Mouse (Mus musculus): ENCODE data around the gene Tfb1m. TPM values are rescaled to one million over a fixed set of nuclear protein-coding genes. Genes with fewer than 3 reads are reported as not detected.

Gene Tfb1m
- polyA plus RNA-seq, 1 experiment from 2014 or later, result 13.2 TPM

DNA sequence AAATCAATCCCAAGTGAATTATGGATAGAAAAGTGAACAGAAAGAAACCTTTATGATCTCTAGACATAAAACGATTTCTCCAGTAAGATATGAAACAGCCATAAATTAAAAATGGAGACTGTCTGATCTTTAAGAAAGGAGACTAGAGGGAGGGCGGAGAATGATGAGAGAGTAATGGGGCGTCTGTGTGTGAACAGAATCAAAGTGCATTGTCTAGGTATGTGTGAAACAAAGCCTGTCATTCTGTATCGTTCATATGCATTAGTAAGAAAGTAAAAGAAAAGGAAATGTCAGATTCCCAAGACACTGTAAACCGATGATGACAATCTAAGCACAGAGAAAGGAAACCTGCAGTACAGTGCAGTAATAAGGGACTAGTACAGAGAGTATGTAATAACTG is 16.5 kb downstream of the Tfb1m start:
- 91% methylated on average over 5 of the region's 5 CpGs for WGBS
- ATAC-seq, result no peak

GRCm38 (mm10) chr17:3540304-3540703 is 17.3 kb downstream of the Tfb1m start:
- no peak overlapping the region for H3K27ac ChIP-seq

More for the DNA sequence above, 16.5 kb downstream of the Tfb1m start:
- Histone ChIP-seq H3K4me1 (replicated peaks) (no peaks in the 10 kb centered on the region), H3K4me2 (replicated peaks) (no peak overlapping the region), H3K36me3 (peaks cover 9% of the 10 kb centered on the region), H3K9ac (replicated peaks) (no peak overlapping the region), H3K27ac (no peak overlapping the region), H3K9me3 (no peaks in the 10 kb centered on the region), H3K4me3 (replicated peaks) (no peak overlapping the region), H3K27me3 (no peaks in the 10 kb centered on the region)

DNA sequence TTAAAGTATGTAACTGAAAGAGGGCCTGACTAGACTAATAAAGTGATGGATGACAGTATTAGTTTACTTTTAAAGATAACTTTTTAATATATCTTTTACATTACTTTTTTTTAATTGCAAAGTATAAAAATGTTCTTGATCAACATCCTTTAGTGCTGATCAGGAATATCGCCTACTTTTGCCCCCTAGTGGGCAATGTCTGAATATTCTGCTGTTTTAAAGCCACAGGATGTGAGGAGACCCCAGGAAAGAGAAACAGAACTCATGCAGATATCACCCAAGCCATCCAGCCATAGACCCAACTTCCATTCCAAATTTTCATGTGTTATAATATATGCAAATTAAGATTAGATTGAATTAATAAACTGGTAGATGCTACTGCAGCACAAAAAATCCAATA is 24.2 kb downstream of the Tfb1m start:
- ATAC-seq, result no peak
- 30% methylated on average over 1 of the region's 1 CpGs for WGBS
- H3K27me3 ChIP-seq, result no peaks in the 10 kb centered on the region
- no peak overlapping the region for H3K4me2 ChIP-seq (replicated peaks)
- H3K9me3 ChIP-seq, result no peaks in the 10 kb centered on the region
- no peak overlapping the region for H3K27ac ChIP-seq
- H3K4me1 ChIP-seq (replicated peaks), result no peaks in the 10 kb centered on the region
- peaks cover 3% of the 10 kb centered on the region; the same call in 1 of the 2 replicates for H3K36me3 ChIP-seq
- H3K9ac ChIP-seq (replicated peaks), result no peak overlapping the region
- no peak overlapping the region for H3K4me3 ChIP-seq (replicated peaks)

More at GRCm38 (mm10) chr17:3540304-3540703, 17.3 kb downstream of the Tfb1m start:
- H3K27me3 ChIP-seq, result no peaks in the 10 kb centered on the region
- no peaks in the 10 kb centered on the region for H3K9me3 ChIP-seq
- 95% methylated on average over 2 of the region's 2 CpGs for WGBS
- H3K36me3 ChIP-seq, result peaks cover 9% of the 10 kb centered on the region
- H3K9ac ChIP-seq (replicated peaks), result no peak overlapping the region
- no peak overlapping the region for H3K4me2 ChIP-seq (replicated peaks)
- ATAC-seq, result no peak
- no peak overlapping the region for H3K4me3 ChIP-seq (replicated peaks)
- no peaks in the 10 kb centered on the region for H3K4me1 ChIP-seq (replicated peaks)

DNA sequence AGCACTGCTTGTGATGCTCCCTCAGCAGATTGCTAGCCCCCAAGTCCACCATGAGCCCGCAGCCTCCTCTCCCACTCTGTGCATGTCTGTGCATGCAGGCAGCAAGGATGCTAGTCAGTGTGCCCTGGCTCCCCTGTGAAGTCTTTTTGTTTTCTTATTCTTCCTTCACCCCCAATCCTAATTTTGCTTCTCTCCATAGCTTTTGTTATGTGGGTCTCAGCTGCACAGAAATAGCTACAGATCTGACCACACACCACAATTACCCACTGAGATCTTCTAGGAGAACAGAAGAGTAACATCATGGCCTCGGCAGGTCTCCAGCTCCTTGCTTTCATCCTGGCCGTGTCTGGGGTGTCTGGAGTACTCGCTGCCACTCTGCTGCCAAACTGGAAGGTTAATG is 25.3 kb downstream of the Tfb1m start, which contains the start of gene Cldn20:
Gene Cldn20 (plus strand): TSS at position 301 of the 400 bp plus-strand sequence.
- no peak for ATAC-seq
- Histone ChIP-seq H3K9me3 (no peaks in the 10 kb centered on the region), H3K4me3 (replicated peaks) (no peak within 1 kb of the TSS), H3K4me1 (replicated peaks) (no peaks in the 10 kb centered on the region), H3K4me2 (replicated peaks) (no peak within 1 kb of the TSS), H3K36me3 (peaks cover 3% of the 10 kb centered on the region; the same call in 1 of the 2 replicates), H3K9ac (replicated peaks) (no peak within 1 kb of the TSS), H3K27ac (no peak within 1 kb of the TSS), H3K27me3 (no peaks in the 10 kb centered on the region)
- 82% methylated on average over 4 of the region's 4 CpGs for WGBS

- ATAC-seq, result no peak
- H3K27me3 ChIP-seq, result no peaks in the 10 kb centered on the region
- H3K36me3 ChIP-seq, result peaks cover 3% of the 10 kb centered on the region; the same call in 1 of the 2 replicates
- no peaks in the 10 kb centered on the region for H3K4me1 ChIP-seq (replicated peaks)
- no peaks in the 10 kb centered on the region for H3K9me3 ChIP-seq
- H3K9ac ChIP-seq (replicated peaks), result no peak overlapping the region
- no peak overlapping the region for H3K4me3 ChIP-seq (replicated peaks)
- WGBS, result 83% methylated on average over 1 of the region's 1 CpGs
- no peak overlapping the region for H3K4me2 ChIP-seq (replicated peaks)
- H3K27ac ChIP-seq, result no peak overlapping the region
These were observed 25.9 kb downstream of the Tfb1m start for GRCm38 (mm10) chr17:3531641-3532040.

DNA sequence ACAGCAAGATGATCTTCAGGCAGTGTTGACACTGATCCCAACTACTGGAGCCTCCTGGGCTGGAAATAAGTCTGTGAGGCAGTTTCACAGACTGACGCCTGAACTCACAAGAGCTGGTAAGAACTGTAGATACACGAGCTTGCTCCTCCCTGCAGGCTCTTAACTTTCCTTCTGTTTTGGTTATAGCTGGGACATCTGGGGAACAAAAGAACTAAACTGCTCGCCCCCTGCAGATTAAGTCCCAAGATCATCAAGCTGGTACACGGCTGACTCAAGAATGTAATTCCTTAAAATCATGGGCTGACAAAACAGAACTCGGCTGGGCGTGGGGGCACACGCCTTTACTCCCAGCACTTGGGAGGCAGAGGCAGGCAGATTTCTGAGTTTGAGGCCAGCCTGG is 27.0 kb downstream of the Tfb1m start:
- Histone ChIP-seq H3K4me3 (replicated peaks) (no peak overlapping the region), H3K36me3 (peaks cover 3% of the 10 kb centered on the region; the same call in 1 of the 2 replicates), H3K27me3 (no peaks in the 10 kb centered on the region), H3K9me3 (no peaks in the 10 kb centered on the region), H3K4me2 (replicated peaks) (no peak overlapping the region), H3K4me1 (replicated peaks) (no peaks in the 10 kb centered on the region), H3K9ac (replicated peaks) (no peak overlapping the region), H3K27ac (no peak overlapping the region)
- no peak for ATAC-seq
- WGBS, result 61% methylated on average over 7 of the region's 7 CpGs

GRCm38 (mm10) chr17:3529523-3529922 is 28.1 kb downstream of the Tfb1m start:
- no peak overlapping the region for H3K9ac ChIP-seq (replicated peaks)
- H3K4me3 ChIP-seq (replicated peaks), result no peak overlapping the region
- 76% methylated on average over 3 of the region's 3 CpGs for WGBS
- H3K4me1 ChIP-seq (replicated peaks), result no peaks in the 10 kb centered on the region
- H3K27me3 ChIP-seq, result no peaks in the 10 kb centered on the region
- peaks cover 3% of the 10 kb centered on the region; the same call in 1 of the 2 replicates for H3K36me3 ChIP-seq
- H3K9me3 ChIP-seq, result no peaks in the 10 kb centered on the region
- no peak for ATAC-seq
- H3K27ac ChIP-seq, result no peak overlapping the region
- H3K4me2 ChIP-seq (replicated peaks), result no peak overlapping the region

DNA sequence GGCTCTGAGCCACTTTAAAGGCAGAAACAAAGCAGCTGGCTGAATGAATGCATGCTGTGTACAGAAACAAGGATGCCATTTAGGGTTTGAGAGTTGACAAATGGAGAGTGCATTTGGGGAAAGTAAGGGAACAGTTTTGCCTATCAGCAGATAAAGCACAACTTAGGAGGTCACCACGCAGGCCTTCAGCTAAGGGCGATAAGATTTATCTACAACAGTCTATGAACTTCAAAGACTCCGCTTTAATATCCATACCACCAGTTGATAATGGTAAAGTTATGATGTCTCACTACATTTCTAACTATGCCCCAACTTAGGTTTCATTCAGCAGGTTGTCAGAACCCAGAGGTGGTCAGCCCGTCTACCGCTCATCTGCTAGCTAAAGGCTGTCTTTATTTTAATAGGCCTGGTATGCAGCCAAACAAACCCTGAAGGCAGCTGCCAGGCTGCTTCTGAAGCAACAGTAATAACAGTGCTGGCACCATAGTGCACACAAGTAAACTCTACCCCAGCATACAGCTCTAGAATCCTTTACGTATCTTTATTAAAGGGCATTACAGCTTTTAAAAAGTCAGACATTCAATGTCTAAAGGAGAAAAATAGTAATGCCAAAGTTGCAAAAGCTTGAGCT is 29.6 kb downstream of the Tfb1m start:
- H3K9ac ChIP-seq (replicated peaks), result no peak overlapping the region
- no peak for ATAC-seq
- no peaks in the 10 kb centered on the region for H3K9me3 ChIP-seq
- no peak overlapping the region for H3K4me2 ChIP-seq (replicated peaks)
- no peaks in the 10 kb centered on the region for H3K27me3 ChIP-seq
- WGBS, result 85% methylated on average over 6 of the region's 6 CpGs
- H3K36me3 ChIP-seq, result peaks cover 3% of the 10 kb centered on the region; the same call in 1 of the 2 replicates
- H3K27ac ChIP-seq, result no peak overlapping the region
- no peak overlapping the region for H3K4me3 ChIP-seq (replicated peaks)
- no peaks in the 10 kb centered on the region for H3K4me1 ChIP-seq (replicated peaks)

- no peaks in the 10 kb centered on the region for H3K27me3 ChIP-seq
- H3K9ac ChIP-seq (replicated peaks), result no peak overlapping the region
- no peak overlapping the region for H3K4me3 ChIP-seq (replicated peaks)
- no peaks in the 10 kb centered on the region for H3K9me3 ChIP-seq
- 92% methylated on average over 5 of the region's 5 CpGs for WGBS
- no peak overlapping the region for H3K27ac ChIP-seq
- no peak overlapping the region for H3K4me2 ChIP-seq (replicated peaks)
- no peaks in the 10 kb centered on the region for H3K4me1 ChIP-seq (replicated peaks)
- H3K36me3 ChIP-seq, result 0 out of 2 replicates have a peak, but pooled peaks cover 3% of the 10 kb centered on the region
- no peak for ATAC-seq
These were observed 37.2 kb downstream of the Tfb1m start for GRCm38 (mm10) chr17:3520344-3520743.

DNA sequence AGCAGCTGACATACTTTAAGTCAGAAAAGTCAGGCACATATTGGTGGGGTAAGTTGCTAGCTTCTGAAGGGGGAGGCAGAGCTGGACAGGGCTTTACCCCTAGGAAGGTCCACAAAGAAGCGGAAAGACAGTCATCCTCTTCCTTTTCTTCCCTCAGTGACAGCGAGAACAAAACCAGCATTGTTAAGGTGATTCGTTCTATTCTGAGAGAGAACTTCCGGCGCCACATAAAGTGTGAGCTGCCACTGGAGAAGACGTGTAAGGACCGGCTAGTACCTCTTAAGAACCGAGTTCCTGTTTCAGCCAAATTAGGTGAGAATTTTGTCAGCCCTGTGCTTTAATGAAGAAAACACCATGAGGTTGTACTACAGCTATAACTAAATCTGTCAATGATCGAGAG is 41.2 kb downstream of the Tfb1m start:
- Histone ChIP-seq H3K27ac (no peak overlapping the region), H3K36me3 (0 out of 2 replicates have a peak, but pooled peaks cover 3% of the 10 kb centered on the region), H3K27me3 (no peaks in the 10 kb centered on the region), H3K4me2 (replicated peaks) (no peak overlapping the region), H3K4me3 (replicated peaks) (no peak overlapping the region), H3K9ac (replicated peaks) (no peak overlapping the region), H3K9me3 (no peaks in the 10 kb centered on the region), H3K4me1 (replicated peaks) (no peaks in the 10 kb centered on the region)
- no peak for ATAC-seq
- WGBS, result 40% methylated on average over 9 of the region's 9 CpGs

- 0 out of 2 replicates have a peak, but pooled peaks cover 3% of the 10 kb centered on the region for H3K36me3 ChIP-seq
- no peak for ATAC-seq
- H3K9me3 ChIP-seq, result no peaks in the 10 kb centered on the region
- H3K27me3 ChIP-seq, result no peaks in the 10 kb centered on the region
- no peak overlapping the region for H3K4me3 ChIP-seq (replicated peaks)
- H3K4me1 ChIP-seq (replicated peaks), result no peaks in the 10 kb centered on the region
- no peak overlapping the region for H3K9ac ChIP-seq (replicated peaks)
- 94% methylated on average over 8 of the region's 8 CpGs for WGBS
- no peak overlapping the region for H3K27ac ChIP-seq
- no peak overlapping the region for H3K4me2 ChIP-seq (replicated peaks)
These were observed 41.7 kb downstream of the Tfb1m start for GRCm38 (mm10) chr17:3515851-3516250.

- Histone ChIP-seq H3K27ac (no peak overlapping the region), H3K36me3 (0 out of 2 replicates have a peak, but pooled peaks cover 1% of the 10 kb centered on the region), H3K9me3 (no peaks in the 10 kb centered on the region), H3K4me1 (replicated peaks) (no peaks in the 10 kb centered on the region), H3K27me3 (no peaks in the 10 kb centered on the region), H3K4me3 (replicated peaks) (no peak overlapping the region), H3K4me2 (replicated peaks) (no peak overlapping the region), H3K9ac (replicated peaks) (no peak overlapping the region)
- 92% methylated on average over 5 of the region's 5 CpGs for WGBS
- no peak for ATAC-seq
These were observed 43.3 kb downstream of the Tfb1m start for GRCm38 (mm10) chr17:3514316-3514715.

DNA sequence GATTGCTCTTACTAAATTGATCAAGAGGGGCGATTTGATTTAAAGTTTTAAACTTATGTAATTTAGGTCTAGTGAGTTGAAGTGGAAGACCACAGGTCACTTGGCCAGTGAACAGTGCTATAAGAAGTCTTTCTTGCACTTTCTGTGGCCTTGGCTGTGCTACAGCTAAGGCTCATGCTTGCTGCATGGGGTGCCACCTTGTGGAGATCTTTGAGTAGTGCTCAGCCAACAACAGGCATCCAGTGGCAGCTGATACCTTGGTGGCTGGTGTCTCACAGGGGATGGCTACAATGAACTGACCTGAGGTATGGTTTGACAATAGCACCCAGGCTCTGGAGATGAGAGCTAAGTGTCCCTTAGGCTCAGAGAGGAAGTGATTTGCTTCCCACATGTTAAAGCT is 47.7 kb downstream of the Tfb1m start:
- H3K4me3 ChIP-seq (replicated peaks), result no peak overlapping the region
- H3K9me3 ChIP-seq, result no peaks in the 10 kb centered on the region
- H3K4me1 ChIP-seq (replicated peaks), result no peaks in the 10 kb centered on the region
- no peak overlapping the region for H3K27ac ChIP-seq
- WGBS, result 13% methylated on average over 1 of the region's 1 CpGs
- ATAC-seq, result peak; percentile 80
- H3K4me2 ChIP-seq (replicated peaks), result no peak overlapping the region
- no peak overlapping the region for H3K9ac ChIP-seq (replicated peaks)
- no peaks in the 10 kb centered on the region for H3K27me3 ChIP-seq
- H3K36me3 ChIP-seq, result no peaks in the 10 kb centered on the region
